19 mouse cellular contexts compared by ENCODE assay signal in genomic region chr1:164815330-164815729, GRCm38 (mm10). TPM values are rescaled to one million over a fixed set of nuclear protein-coding genes. Genes with fewer than 3 reads are reported as not detected.
DNase-seq lines count a peak whose midpoint lies in the region; ATAC-seq lines count a peak whose summit lies in the region.
"Had no signal": no experiment of that assay in that cellular context is flagged by ENCODE, and none has a peak within 500 bp of the region (broad histone marks: within the 10 kb centered on the region; RNA-seq: fewer than 3 reads in every experiment).

No protein-coding gene starts in this region.

- no peaks in the 10 kb centered on the region for H3K36me3 ChIP-seq in hindbrain, embryonic 13.5 days
- H3K36me3 ChIP-seq in liver, embryonic 12.5 days = no peaks in the 10 kb centered on the region
- H3K36me3 ChIP-seq: hindbrain, embryonic 15.5 days; midbrain, embryonic 13.5 days; neural tube, embryonic 12.5 days had no signal

- no peak overlapping the region for H3K4me2 ChIP-seq in hindbrain, embryonic 13.5 days
- H3K4me2 ChIP-seq in liver, embryonic 12.5 days = no peak overlapping the region
- H3K4me2 ChIP-seq: hindbrain, embryonic 15.5 days; midbrain, embryonic 13.5 days; neural tube, embryonic 12.5 days had no signal

- 82% methylated on average over 5 of the region's 5 CpGs for WGBS in hindbrain, embryonic 13.5 days
- WGBS in liver, embryonic 12.5 days (ENCODE audit: insufficient replicate concordance) = 44% methylated on average over 5 of the region's 5 CpGs

- H3K27me3 ChIP-seq in hindbrain, embryonic 13.5 days = no peaks in the 10 kb centered on the region
- no peaks in the 10 kb centered on the region for H3K27me3 ChIP-seq in liver, embryonic 12.5 days (replicated peaks)
- H3K27me3 ChIP-seq: hindbrain, embryonic 15.5 days; midbrain, embryonic 13.5 days; neural tube, embryonic 12.5 days had no signal

- H3K9me3 ChIP-seq in hindbrain, embryonic 13.5 days = no peaks in the 10 kb centered on the region
- no peaks in the 10 kb centered on the region for H3K9me3 ChIP-seq in liver, embryonic 12.5 days (replicated peaks)
- H3K9me3 ChIP-seq: hindbrain, embryonic 15.5 days; midbrain, embryonic 13.5 days; neural tube, embryonic 12.5 days had no signal

- peak; percentile 49 for ATAC-seq in megakaryocyte progenitor cell, adult 5-6 weeks (replicated peaks; ENCODE audit: poor library complexity)
- ATAC-seq in hindbrain, embryonic 13.5 days (ENCODE audit: low FRiP score) = no peak
- ATAC-seq in liver, embryonic 12.5 days = no peak
- ATAC-seq: forebrain, embryonic 16.5 days; lung, postnatal 0 days had no signal

- H3K4me1 ChIP-seq in hindbrain, embryonic 13.5 days (replicated peaks) = peaks cover 5% of the 10 kb centered on the region; the same call in 1 of the 2 replicates
- no peaks in the 10 kb centered on the region for H3K4me1 ChIP-seq in liver, embryonic 12.5 days
- H3K4me1 ChIP-seq: midbrain, embryonic 13.5 days; neural tube, embryonic 12.5 days had no signal

- intact Hi-C loops in gastrocnemius, postnatal 14 days (cut with DNase I; ENCODE audit: low total_unique reads) = no loop called here

- H3K27ac ChIP-seq in hindbrain, embryonic 13.5 days = no peak overlapping the region
- no peak overlapping the region for H3K27ac ChIP-seq in liver, embryonic 12.5 days
- H3K27ac ChIP-seq: hindbrain, embryonic 15.5 days; midbrain, embryonic 13.5 days; neural tube, embryonic 12.5 days had no signal

- H3K4me3 ChIP-seq in hindbrain, embryonic 13.5 days = no peak overlapping the region
- no peak overlapping the region for H3K4me3 ChIP-seq in liver, embryonic 12.5 days
- H3K4me3 ChIP-seq: erythroblast, embryonic 14.5 days; hindbrain, embryonic 15.5 days; midbrain, embryonic 13.5 days; neural tube, embryonic 12.5 days had no signal

- peak; percentile 12 to 36 for DNase-seq in gastrocnemius, adult 8-10 months (ENCODE audit: low spot score in 2 of 2)
- DNase-seq in gastrocnemius, postnatal 14 days = no peak
- DNase-seq in T-cell, adult 2 months (ENCODE audit: low spot score) = peak; percentile 67
- peak; percentile 27 for DNase-seq in thymus, postnatal 25 days
- DNase-seq in lung, postnatal 10 days = no peak
- DNase-seq: cerebellum, postnatal 10 days; kidney, adult 8-10 months; liver; retina, postnatal 1 day had no signal

- H3K9ac ChIP-seq in hindbrain, embryonic 13.5 days = no peak overlapping the region
- no peak overlapping the region for H3K9ac ChIP-seq in liver, embryonic 12.5 days
- H3K9ac ChIP-seq: hindbrain, embryonic 15.5 days; midbrain, embryonic 13.5 days; neural tube, embryonic 12.5 days had no signal

RNA-seq across cellular contexts. Expression of gene Dpt, which starts 18.9 kb away (rescaled TPM):
- total RNA-seq in gastrocnemius, adult 8-10 months (2022) = 10 to 100 TPM; 32.5 to 56.1 (median 39.0) TPM
- 10 to 100 TPM; 73.4 to 96.4 TPM for total RNA-seq in gastrocnemius, postnatal 14 days (2021)
- not detected in 2 replicates for total RNA-seq in megakaryocyte progenitor cell, adult 5-6 weeks (2015)
- total RNA-seq in megakaryocyte progenitor cell, adult 5-6 weeks (2017) = not detected in 2 replicates
- polyA plus RNA-seq in hindbrain, embryonic 13.5 days (2015; fragmentation: Nextera tagmentation; extraction: Ambion mirVana) = 0.25 and 0.40 TPM in 2 replicates
- not detected in 2 replicates for polyA plus RNA-seq in liver, embryonic 12.5 days (2016; fragmentation: Nextera tagmentation; extraction: Ambion mirVana)
- total RNA-seq: layer of hippocampus, adult 18-20 months had no signal
- polyA plus RNA-seq: forebrain, embryonic 16.5 days; midbrain, embryonic 13.5 days had no signal

Comparison
In these comparisons a context has a peak if more than half of its experiments do, and no peak if none do; other contexts are left out.
1. DNase-seq: peak in gastrocnemius, adult 8-10 months (2 of 2), T-cell, adult 2 months (single experiment) and thymus, postnatal 25 days (single experiment); none in gastrocnemius, postnatal 14 days (single experiment) and lung, postnatal 10 days (single experiment).
2. RNA of gene Dpt, which starts 18.9 kb away (total RNA-seq): 73.4 to 96.4 TPM in gastrocnemius, postnatal 14 days and 32.5 to 56.1 TPM in gastrocnemius, adult 8-10 months; not detected in megakaryocyte progenitor cell, adult 5-6 weeks; every median in the first group is over 10 times any median in the second.